Mouse (Mus musculus) cerebellum, adult (tissue): ENCODE results near the gene AI467606.
A peak's percentile ranks its signal among the peaks of the same experiment; 100 is the strongest.
"Not testable (repeated sequence)": the region's sequence is repeated elsewhere in the genome, so short reads cannot be mapped to it uniquely, and the experiment has no call there.

Experiments
- ATAC-seq: cut with Nextera tagmentation; 2 replicates; pipeline ENCODE4 v1.9.2; 2017; ENCODE audit warnings: mild to moderate bottlenecking, moderate library complexity, mixed read lengths; ENCODE audit not compliant: insufficient number of reproducible peaks, low FRiP score, low TSS enrichment

The AI467606 gene

DNA sequence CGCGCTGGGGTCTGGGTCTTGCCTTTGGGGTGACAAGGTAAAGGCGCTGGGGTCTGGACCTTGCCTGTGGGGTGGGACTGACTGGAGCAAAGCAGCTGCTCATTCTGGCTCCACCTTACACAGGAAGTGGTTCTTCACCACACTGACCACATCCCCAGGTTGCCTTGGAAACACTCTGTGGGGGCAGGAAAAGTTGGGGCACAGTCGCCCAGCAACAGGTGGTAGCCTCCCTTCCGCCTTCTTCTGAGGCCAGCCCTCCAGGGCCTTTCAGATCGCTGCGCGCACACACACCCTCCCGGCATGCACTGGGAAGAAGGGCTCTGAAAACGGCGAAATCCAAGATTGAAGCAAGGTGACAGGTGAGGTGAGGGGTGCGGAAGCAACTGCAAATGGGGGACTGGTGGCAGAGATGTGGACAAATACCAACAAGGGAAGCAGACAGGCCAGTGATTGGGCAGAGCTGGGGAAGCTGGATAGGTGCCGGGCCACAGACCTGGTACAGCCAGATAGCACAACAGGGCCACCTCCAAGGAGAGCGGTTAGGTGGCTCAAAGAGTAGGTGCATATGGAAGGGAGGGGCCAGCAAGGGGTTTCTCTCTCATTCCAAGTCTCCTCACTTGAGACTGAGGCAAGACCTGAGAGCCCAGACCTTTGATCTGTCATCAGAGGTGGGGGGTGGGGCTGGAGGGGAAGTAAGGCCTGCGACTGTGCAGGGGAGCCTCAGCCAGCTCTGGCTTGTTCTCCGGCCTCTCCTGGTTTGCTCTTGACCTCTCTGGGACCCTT lies at the start of gene AI467606:
AI467606 (plus strand) TSS at position 246 of the 783 bp plus-strand sequence.
- ATAC-seq: no peak

DNA sequence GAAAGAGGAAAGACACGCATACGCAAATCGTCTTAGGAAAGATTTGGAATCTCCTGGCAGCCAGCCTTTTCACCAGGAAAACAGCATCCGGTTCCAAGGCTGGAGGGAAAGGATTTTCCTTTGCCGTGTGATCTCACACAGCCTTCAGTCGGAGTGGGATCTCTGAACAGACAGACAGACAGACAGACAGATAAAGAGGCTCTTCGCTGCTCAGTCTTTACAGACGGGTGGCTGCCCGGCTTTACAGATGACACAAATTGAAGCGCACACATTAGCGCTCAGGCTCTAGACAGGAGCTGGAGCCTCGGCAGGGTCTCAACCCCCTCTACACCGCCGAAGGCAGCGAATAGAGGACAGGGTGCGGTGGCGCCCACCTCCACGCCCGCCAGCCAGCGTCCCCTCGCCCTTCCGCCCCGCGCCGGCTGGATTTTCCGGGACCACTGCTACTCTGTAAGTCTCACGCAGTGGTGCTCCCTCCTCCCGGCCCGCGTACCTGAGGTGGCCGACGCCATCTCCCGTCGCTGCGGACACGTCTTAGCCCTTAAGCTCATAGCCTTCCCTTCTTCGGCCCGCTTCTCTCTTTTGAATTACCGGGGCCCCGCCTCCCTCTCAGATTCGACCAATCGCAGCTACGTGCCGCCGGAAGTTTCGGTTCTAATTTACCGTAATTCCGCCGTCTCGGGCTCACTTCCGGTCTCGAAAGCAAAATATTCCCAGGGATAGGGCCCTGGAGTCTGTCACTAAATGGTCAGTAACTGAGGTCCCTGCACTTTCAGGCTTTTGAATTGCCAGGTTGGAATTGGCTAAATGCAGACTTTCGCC lies 49.1 kb upstream of the AI467606 start, which contains the start of gene Kif22:
Kif22 (minus strand) TSS at position 621 of the 822 bp plus-strand sequence.
- peak; percentile 66; the same call in 1 of the 2 replicates for ATAC-seq

DNA sequence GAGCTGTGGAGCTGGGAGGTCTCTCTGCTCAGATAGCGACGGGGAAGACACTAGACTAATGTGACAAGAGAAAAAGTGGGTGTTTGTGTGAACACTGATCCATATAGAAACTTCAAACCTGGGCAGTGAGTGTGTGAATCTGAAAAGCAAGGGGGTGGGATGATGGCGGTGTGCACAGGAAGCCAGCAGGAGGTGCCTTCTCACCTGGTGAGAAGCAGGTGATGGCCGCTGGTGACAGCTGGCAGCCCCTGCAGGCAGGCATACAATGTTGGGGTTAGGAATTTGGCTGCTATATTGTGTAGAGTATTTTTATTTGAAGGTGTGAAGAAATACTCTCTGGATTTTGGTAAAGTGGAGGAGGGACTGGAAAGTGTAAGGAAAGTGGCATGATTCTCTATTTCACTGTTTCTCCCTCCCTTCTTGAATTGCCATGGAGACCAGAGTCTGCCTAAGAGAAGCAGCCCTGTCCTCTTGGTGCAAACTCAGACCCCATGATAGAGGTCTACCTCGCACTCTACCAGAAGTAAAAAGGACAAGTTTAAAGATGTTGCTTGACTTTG lies 36.1 kb upstream of the AI467606 start:
- no peak for ATAC-seq

DNA sequence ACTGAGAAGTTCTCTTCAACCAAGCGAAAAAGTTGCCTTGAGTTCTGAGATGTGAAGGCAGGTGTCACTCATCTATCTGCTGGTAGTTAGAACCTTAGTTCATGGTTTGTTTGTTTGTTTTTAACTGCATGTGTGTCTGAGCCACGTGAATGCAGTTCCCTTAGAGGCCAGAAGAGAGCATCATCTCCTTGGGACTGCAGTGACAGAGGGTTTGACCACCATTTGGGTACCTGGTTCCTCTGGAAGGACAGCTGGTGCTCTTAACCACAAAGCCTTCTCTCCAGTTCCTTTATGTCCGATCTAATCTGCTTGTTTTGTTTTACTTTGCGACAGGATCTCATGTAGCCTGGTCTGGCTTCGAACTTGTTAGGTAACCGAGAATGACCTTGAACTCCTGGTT lies 25.6 kb upstream of the AI467606 start:
- ATAC-seq: no peak

DNA sequence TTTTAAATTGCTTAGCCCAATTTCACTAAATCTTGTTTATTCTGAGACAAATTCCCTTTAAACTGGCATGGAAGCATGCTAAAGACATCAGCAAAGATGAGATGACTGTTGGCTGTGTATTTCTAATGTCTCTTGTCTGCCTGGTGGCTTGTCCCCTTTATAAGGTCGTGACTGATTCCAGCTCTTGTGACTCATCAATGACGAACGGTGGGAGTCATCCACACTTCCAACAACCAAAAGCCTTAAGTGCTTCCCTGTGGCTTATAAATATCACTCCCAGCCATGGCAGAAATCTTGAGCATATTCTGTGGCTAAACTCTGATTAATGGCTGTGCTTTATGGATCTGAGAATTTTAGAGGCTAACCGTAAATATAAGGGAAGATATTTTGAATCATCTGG lies 24.8 kb upstream of the AI467606 start:
- ATAC-seq: no peak

DNA sequence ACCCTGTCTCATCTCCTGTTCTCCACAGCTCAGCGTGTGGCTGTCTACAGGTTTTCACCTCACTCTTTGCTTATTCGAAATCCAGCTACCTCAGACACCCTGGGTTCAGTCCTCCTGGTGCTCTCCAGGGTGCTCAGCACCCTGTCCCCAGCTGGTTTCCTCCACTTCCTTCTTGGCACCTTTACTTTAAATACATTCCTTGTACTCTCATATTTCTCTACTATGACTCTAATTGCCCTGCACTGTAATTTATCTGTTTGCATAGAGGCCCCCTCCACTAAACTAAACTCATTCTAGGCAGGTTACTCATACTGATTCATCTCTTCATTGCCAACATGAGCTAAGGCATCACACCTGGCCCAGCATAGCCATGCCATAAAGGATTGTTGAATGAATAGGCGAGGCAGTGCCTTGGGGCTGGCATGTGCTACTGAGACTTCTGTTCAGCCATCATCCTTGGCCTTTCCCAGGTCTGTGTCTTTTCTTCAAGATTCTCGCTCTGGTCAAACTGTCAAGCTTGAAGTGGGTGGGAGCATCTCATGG lies 20.2 kb upstream of the AI467606 start:
- ATAC-seq: no peak

DNA sequence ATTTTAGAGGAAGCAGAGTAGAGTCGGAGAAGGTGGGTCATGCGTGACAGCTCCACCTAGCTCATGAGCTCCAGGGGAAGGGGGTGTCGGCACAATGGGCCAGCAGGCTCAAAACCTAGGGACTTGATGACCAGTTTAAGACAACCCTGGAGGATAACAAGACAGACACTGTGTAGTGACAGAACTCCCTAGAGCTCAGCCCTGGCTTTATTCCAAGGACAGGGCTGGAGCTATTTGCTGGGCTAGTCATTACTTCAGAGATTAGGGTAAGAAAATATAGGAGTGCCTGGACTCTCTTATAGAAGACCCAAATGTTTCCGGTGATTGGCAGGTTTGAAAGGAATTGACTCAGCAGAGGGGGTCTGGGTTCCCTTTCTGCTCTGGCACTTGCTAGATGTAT lies 17.9 kb upstream of the AI467606 start:
- ATAC-seq: no peak

DNA sequence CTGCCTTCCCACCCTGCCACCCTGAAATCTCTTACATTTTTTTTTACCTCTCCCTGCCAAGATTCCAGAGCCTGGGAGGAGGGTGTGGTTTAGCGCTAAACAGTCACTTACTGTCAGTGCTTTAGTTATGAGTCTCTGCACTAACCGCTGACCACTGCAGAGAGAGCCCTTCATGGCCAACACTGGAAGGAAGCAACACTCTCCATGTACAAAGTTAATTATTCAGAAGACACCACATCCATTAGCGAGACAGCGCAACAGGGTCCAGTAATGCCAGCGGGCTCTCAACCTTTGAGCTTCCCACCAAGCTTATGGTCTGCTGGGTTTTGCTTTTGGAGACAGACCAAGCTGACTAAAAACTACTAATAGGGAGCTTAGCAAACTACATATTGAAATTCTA lies 15.0 kb upstream of the AI467606 start:
- ATAC-seq: no peak

DNA sequence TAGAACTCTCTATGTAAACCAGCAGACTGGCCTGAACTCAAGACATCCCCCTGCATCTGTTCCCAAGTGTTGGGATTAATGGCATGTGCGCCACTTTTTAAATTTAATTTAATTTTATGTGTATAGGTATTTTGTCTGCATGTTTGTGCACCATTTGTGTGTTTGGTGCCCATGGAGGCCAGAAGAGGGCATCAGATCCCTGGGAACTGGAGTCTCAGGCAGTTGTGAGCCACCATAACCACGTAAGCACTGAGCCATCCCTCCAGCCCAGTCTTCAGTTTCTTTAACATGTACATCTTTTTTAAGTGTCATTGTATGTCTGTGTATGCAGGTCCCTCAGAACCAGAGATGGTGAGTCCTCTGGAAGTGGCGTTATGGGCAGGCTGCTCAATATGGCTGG lies 13.5 kb upstream of the AI467606 start:
- ATAC-seq: no peak

DNA sequence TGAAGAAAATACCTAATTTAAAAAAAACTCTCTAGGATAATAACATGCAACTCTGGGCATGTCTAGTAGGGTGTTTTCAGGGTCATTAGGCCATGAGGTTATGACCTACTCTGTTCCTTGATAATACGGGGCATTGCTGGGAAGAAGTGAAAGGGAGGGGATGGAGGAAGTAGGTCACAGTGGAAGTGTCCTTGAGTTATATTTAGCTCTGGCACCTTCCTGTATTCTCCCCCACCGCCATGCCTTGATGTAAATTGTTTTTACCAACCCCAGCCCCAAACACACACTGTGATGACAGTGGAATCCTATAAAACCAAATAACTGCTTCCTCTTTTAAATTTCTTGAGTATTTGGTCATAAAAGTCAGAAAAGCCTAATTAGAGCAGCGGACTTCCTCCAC lies 11.1 kb upstream of the AI467606 start:
- no peak for ATAC-seq

DNA sequence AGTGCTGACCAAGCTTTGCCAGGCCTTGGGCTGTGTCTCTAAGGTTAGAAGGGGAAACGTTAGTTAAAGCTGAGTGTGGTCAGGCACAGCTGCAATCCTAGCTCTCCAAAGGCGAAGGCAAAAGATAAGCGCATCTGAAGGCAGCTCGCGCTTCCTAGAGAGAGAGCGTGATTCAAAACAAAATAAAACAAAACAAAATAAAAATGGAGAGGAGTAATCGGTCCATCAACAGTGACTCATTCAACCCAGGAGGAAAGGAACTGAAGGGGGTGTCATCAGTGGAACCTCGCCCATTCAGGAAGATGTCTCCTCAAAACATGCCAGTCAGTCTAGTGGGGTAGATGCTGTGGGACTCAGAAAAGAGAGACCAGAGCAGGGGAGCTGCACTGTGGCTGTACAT lies 8.9 kb upstream of the AI467606 start:
- ATAC-seq: no peak

DNA sequence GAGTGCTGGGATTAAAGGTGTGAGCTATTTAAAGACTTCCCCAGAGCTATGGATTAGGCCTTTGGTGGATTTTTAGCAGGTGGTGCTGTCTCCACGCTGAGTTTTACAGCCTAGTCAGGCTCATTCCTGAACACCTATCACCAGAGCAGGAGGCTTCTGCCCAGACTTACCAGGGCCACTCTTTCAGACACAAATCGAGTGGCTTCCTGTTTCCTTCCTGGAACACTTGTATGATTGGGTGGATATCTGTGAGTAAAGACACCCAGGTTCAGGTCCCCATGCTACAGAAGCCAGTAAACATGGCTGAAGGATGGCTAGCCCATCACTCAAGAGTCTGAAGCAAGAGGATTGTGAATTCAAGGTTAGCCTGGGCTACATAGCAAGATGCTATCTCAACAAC lies 8.2 kb upstream of the AI467606 start:
- ATAC-seq: no peak

DNA sequence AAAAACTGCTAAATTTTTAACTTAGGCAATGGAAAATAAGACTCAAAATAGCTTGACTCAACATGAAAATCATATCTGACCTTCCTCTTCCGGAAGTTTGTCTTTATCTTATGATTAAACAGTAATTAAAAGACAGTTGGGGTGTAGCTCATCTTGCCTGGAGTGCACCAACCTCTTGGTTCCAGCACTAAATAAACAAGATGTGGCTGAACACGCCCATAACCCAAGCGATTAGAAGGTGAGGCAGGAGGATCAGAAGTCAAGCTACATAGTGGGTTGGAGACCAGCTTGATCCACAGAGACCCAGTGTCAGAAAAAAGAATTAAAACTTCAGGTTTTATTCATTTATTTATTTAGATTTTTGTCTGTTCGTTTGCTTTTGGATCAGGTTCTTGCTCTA lies 7.5 kb upstream of the AI467606 start:
- ATAC-seq: no peak

DNA sequence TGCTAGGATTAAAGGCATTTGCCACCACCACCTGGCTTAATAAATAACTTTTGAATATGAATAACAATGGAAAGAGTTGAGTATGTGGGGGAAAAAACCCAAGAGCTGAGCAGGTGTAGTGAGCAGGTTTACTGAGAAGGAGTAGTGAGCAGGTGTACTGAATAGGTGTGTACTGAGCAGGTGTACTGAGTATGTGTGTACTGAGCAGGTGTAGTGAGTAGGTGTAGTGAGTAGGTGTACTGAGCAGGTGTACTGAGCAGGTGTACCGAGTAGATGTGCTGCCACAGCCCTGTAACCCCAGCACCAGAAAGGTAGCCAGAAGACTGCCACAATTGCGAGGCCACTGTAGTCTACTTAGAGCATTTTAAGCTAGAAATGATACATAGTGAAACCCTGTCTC lies 6.4 kb upstream of the AI467606 start:
- ATAC-seq: no peak

DNA sequence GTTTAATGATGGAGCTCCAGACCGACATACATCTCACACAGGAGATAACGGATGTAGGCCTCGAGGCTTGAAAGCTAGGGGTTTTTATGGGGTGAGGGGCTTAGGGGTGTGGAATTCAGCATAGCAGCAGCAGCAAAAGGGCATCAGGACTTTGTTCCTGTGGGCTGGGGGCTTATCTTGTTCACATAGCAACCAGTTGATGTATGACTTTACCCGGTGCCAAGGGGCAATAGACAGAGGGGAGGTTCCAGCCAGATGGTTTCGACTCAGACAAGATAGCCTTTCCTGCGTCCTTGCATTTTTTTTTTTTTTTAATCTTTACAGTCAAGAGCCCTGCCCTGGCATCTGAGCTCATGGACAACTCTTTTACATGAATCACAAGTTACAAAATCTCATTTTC lies 5.4 kb upstream of the AI467606 start:
- not testable (repeated sequence) for ATAC-seq

DNA sequence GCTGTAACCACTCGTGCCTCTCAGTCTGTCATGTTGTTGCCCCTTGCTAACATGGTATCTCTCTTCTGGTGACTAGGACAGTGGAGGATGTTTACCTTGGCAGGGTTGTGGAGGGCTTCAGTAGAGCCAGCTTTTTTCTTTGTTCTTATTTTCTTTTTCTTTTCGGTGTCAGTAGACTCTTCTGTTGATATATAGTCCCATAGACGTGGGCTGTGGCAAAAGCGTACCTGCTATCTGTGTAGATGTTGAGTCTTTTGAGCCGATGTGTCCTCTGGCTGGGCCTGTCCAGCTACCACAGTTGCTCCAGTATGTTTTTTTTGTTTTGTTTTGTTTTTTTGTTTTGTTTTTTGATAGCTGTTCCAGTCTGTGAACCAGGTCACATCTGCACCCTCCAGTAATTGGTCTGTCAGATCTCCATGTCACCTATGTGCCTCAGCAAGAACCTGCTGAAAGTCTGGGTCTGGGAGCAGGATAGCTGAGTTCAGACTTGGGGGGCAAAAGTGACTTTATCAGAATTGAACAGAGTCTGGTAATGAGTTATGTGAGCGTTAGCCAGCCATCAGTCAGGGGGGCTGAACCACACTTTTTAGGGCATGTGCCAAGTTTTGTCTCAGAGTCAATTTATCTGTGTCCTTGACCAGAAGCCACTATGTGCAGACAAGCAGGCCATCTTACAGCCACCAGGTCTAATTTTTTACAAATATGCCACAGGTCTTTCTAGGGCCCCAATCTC lies 3.7 kb upstream of the AI467606 start, which contains the start of gene Zg16:
Zg16 (minus strand) TSS at position 51 of the 733 bp plus-strand sequence.
- ATAC-seq: not testable (repeated sequence)

DNA sequence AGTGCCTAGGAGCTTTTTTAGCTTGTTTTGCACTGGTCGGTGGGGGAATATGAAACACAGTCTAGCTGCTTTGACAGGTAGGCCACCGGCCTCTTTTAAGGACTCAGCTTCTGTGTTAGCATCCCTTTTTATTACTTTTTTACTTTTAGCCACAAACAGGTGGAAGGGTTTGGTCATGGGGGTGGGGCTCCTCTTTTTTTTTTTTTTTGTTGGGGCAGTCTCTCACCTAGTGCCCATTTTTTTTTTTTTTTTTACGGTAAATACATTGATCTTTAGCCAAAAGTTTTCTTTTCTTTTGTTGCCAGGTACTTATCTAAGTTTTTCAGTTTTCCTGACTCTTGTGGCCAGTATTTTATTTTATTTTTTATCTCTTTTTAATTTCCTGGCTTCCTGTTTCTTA lies 3.1 kb upstream of the AI467606 start:
- no peak for ATAC-seq

DNA sequence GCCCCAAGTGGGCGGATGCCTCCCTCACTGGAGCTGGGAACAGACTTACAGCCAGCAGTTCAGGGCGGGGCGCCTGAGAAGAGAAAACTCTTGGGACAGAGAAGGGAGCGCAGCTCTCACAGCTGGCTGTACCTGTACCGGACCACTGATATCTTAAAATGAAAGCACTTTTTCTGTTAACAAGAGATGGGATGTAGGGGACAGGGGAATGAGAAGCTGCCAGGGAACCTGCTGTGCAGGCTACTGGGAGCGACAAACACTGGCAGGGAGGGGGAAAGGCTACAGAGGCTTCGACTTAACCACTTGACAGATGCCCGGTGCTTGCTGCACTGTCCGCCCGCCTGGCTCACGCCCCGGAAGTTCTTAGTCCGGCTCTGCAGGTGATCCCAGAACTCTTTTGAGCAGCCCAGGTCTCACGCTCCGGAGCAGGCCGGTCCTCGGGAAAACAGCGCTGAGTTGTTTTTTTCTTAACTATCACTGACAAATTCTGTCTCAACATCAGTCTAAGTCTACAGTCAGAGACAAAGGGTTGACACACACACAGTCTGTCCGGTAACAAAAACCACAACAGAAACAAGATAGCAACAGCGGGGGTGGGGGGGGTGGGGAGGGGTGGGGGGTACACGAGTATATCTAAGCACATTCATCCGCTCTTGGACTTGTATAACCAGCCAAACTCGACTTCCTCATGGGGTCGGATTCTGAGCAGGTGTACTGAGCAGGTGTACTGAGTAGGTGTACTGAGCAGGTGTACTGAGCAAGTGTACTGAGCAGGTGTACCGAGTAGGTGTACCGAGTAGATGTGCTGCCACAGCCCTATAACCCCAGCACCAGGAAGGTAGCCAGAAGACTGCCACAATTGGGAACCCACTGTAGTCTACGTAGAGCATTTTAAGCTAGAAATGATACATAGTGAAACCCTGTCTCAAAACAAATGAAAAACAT lies 2.0 kb upstream of the AI467606 start:
- ATAC-seq: no peak
